Mouse (Mus musculus) heart, postnatal 25 days (tissue): ENCODE results near the gene Hoxa4. TPM values are rescaled to one million over a fixed set of nuclear protein-coding genes. Genes with fewer than 3 reads are reported as not detected.

ENCODE experiments used
- DNase-seq: peaks from one replicate; pipeline ENCODE4 v3.0.0; 2022; ENCODE audit warnings: low spot score
- intact Hi-C: fragments of 180-260 bp; cut with DNase I; formaldehyde crosslinking; loops from one replicate; pipeline ENCODE4 v1.15.1; 2025
- total RNA-seq, 2 experiments: library from RNA; stranded (reverse); gene quantifications; 2 replicates each; pipeline ENCODE4 v1.2.3; 2021

Hoxa4 gene
- total RNA-seq, 2 experiments from 2014 or later: 0.22 to 0.36 TPM

DNA sequence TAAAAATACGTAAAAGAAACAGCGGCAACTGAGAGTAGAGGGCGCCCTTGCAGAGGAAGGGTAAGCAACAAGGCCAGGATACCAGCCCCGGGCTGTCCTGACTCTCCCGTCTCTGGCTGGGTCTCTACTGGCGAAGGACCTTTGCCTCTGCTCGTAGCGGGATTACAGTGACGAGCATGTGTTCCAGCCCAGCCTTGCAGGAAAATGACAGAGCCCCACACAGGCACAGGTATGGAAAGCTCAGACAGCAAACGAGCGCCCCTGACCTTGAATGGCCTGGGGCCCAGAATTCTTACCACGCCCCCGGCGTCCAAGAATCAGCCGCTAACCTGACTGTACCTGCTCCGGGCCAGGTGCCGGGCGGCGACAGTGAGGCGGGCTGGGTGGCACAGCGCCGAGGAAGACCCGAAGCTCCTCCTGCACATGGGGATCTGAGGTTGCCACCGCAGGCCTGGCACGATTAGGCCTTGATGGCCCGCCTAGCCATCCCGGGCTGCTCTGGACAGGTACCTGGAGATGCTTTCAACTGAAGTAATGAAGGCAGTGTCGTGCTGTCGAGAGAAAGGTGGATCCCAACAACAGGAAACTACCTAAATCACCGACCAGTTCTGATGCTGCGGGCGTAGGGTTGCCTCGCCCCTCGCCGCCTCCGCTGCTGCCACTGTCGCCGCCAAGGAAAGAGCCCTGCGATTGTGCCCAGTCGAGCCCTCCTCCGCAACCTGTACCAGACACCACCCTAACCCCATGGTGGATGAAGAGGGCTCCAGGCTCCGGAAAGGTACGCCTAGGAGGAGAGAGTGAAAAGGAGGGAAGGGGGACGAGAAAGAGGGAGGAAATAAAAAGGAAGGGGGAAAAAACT is 38.2 kb upstream of the Hoxa4 start:
- DNase-seq: no peak
- intact Hi-C loops: loop anchor here (10.0 kb wide), 1 partner anchor 845 kb away; no protein-coding TSS in a partner anchor

DNA sequence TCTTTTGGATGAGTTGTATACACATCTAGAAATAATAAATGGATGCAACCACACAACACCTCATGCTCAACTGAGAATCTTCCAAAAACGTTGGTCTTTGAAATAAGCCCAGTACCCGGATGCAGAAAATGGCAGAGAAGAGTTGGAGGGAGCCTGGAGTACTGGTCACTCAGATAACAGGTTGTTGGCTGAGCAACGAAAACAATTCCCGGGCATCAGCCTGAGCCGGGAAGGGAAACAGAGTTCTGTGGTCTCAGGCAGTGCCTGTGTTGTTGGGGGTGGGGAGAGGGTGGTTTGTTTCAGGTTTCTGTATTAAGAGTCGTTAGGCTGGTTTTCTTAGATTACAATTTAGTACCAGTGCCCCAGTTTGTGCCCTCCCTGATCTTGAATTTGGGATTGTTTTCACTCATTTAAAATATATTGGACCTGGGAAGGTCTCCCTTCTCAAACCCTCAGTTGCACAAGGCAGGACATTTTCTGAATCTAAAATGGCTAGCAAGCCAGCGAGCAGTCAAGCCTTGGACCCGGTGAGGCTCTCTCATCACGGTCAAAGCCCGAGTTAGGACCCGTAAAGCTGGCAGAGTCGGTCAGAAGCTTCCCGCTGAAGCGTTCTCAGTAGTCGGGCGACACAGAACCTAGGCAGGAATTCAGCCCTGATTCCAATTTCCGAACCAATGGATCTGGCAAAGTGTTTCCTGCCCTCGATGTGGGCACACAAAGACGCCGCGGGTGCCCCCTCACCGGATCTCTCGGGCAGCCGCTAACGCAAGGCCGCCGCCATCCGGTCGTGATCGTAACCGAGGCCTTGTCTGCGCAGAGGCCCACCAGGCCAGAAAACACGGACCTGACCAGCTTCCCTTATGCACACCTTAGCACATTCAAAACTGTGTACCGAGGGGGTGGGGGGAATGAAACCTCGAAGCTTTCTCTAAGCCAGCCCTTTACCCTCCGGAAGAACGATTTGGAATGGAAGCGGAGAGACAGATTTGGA is 37.2 kb upstream of the Hoxa4 start:
- intact Hi-C loops: loop anchor here (10.0 kb wide), 1 partner anchor 844 kb away; no protein-coding TSS in a partner anchor
- no peak for DNase-seq

DNA sequence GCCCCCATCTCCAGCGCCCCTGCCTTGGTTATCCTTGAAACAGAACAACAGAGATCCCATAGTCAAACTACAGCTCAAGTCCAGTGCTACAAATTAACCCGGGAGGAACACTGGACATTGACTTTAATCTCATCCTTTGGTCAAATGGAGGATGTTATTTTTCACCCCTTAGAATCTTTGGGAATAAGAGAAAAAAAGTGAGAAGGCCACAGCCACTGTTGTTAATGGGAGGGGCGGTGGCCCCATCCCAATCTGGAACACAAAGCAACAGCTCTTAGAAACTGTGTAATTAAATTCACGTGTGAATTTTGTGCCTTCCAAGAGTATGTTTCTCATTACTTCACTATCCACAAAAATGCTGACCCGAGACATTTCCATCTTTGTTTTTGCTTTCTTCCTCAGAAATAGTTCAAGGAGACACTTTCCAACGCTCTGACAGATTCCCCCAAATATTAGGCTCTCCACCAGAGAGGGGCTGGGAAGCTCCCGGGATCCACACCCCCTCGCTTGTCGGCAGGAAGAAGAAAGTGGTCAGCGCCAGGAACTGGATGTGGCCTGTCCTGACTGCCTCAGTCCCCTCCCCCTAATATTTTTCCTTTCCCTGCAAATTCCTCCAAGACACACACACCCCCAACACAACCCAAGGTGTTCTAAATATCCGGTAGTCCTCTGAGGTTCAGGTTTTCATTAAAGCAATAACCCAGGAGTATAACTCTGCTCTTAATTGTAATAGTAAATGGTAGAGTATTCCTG is 36.1 kb upstream of the Hoxa4 start:
- no peak for DNase-seq
- intact Hi-C loops: loop anchor here (10.0 kb wide), 1 partner anchor 843 kb away; no protein-coding TSS in a partner anchor

DNA sequence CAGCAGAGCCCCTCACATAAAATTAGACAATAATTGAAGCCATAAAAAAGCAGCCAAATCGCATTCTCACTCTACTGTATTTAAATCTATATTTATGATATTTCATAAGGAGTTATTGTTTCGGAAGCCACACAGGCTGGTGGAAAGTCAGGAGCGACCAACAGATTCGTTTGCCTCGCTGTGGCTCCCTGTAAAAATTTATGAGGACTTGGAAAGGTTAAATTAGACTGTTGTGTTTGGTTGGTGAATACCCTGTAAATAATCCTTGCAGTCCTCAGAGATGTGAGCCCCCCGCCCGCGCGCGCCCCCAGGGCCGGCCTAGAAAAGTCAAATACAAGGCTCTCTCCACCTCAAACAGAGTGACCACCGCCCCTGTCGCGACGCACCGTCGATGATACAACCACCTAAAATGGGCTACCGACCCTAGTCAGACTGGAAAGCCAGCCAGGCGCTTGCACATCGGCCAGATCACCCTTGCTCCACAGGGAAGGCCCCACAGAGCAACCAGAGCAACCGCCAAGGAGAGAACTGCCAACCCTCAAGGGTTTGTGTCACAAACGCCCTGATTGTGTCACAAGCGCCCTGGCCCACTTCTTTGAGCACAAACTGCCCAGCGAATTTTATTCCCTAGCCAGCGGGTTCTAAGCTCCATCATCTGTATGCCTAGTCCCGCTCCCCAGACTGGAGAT is 35.2 kb upstream of the Hoxa4 start:
- intact Hi-C loops: loop anchor here (10.0 kb wide), 1 partner anchor 842 kb away; no protein-coding TSS in a partner anchor
- DNase-seq: no peak

DNA sequence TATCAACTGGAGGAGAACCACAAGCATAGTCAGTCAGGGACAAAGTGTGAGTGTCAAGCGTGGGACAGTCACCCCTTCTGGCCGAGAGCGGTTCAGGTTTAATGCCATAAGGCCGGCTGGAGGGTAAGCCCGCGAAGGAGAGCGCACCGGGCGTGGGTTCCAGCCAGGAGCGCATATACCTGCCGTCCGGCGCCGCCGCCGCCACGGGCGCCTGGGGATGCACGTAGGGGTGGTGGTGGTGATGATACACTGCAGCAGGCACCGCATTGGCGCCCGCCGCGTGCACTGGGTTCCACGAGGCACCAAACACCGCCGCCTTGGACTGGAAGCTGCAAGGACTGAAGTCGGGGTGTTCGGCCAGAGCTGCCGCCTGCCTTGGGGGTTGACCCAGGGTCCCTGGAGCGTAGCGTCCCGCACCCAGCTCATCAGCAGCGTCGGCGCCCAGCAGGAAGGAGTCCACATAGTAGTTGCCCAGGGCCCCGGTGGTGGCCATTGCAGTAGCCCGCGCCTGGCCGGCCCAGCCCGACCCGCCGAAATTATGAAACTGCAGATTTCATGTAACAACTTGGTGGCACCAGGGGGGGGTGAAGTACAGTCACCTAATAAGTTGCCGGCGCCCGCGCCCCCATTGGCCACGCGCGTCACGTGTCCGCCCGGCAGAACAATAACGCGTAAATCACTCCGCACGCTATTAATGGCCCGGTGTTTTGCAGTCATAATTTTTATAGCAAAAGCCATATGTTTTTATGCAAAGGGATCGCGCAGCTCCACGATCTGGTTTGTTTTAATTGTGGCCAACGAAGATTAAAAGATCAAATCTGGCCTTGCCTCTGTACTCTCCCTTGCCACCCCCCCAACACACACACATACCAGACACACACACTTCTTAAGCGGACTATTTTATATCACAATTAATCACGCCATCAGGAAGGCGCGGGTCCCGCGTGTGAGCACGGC is 34.3 kb upstream of the Hoxa4 start:
- intact Hi-C loops: loop anchor here (10.0 kb wide), 1 partner anchor 841 kb away; no protein-coding TSS in a partner anchor

DNA sequence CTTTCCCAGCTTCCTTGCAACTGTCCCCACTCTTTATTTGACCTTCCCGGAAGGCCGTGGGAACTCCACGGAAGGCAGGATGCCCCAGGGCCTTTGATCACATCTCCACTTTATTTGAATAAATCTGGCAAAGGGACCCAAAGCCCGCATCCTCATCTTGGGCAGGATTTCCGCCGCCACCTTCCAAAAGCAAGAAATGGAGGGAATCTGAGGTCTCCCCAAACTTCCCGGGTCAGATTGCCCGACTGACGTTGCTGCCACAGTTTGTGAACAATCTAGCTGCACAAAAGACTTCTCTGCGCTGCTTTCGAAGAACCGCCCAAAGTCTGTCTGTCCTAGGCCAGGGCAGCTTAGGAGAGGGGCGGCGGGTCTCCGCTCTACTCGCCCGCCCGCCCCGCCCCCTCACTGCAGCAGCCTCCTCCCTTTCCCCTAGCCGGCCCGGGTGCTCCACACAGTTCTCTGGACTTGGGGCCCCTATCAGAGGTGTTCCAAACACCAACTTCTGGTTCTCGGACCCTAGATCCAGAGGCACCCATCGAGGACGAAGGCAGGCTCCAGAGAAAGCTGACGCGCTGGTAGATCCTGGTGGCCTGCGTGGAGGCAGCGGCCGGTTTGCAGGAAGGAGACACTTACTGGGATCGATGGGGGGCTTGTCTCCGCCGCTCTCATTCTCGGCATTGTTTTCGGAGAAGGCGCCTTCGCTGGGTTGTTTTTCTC is 33.5 kb upstream of the Hoxa4 start:
- intact Hi-C loops: loop anchor here (10.0 kb wide), 1 partner anchor 840 kb away; no protein-coding TSS in a partner anchor
- DNase-seq: no peak

More for the DNA sequence above, 34.3 kb upstream of the Hoxa4 start:
- DNase-seq: no peak

DNA sequence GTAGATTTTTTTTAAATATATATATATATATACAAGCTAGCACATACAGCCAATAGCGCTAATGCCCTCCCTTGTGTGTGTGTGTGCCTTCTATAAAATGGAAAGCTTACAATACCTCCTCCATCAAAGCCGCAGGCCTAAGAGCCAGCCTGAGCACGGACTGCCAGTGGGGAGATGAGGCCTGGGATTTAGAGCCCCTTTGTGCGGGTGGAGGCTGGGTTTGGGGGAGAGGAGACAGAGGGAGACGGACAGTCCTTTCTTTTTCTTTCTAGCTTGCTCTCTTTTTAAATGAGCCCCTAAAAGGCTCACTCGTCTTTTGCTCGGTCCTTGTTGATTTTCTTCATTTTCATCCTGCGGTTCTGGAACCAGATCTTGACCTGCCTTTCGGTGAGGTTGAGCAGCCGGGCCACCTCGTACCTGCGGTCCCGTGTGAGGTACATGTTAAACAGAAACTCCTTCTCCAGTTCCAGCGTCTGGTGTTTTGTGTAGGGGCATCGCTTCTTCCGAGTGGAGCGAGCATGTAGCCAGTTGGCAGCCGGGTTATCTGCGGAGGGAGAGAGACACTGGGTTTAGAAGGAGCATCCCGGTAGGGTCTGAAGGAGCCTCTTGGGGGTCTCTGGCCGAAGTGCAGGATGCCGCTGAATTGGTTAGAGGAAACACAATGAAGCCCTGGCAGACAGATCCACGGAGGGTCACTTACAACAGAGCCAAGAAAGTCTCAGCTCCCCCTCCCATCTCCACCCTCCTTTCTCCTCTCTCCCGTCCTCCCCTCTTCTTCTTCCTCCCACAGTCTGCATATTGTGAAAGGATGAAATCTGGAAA is 32.6 kb upstream of the Hoxa4 start:
- intact Hi-C loops: loop anchor here (10.0 kb wide), 1 partner anchor 839 kb away; no protein-coding TSS in a partner anchor
- no peak for DNase-seq

DNA sequence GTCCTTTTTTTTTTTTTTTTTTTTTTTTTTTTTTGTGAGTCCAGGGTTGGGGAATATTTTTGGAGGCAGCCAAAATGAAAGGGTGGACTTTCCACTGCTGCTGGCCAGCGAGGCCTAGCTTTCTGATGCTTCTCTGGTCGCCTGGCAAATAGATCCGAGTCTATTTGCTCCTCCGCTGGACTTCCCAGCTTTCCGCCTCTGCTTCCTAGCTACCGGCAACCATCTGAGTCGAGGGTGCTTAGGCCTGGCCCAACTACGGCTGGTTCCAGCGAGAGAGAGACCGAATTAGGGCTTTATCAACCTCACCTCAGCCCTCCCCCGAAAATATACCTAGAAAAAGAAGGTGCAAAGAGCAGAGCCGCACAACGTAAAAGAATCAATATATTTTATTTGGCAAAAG is 31.2 kb upstream of the Hoxa4 start:
- no peak for DNase-seq
- intact Hi-C loops: loop anchor here (10.0 kb wide), 1 partner anchor 838 kb away; no protein-coding TSS in a partner anchor

DNA sequence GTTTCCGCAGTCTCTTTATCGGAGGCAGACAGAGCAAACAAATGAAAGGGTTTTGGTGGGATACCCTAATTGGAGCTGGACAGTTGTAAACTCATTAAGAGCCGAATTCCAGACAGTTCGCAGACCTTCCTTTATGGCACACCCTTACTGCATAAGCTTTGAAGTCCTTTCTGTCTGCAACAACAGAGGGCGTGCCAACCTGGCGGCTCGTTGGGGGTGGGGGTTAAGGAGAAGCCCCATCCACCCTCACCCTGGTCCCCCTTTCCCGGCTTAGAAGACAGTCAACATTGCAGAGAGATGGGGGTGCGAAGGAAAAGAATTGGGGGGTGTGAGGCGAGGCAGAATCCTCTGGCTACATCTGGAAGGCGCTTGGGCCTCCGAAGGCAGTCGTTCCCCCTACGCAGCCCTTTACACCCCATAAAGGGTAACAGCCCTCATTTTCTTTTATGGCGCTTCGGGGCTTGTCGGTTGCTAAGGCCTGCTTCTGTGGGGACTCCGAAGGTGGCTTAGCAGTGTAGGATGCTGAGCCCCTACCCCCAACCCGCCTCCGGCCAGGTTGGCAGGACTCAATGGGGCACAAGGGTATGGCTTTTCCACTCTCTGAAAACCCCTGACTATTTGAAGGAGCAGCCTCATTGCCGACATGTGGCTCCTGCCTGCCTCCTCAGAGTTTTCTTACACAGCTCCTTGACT is 30.6 kb upstream of the Hoxa4 start:
- DNase-seq: no peak
- intact Hi-C loops: loop anchor here (1.0 to 10.0 kb wide), 3 partner anchors 351 to 837 kb away; no protein-coding TSS in a partner anchor

DNA sequence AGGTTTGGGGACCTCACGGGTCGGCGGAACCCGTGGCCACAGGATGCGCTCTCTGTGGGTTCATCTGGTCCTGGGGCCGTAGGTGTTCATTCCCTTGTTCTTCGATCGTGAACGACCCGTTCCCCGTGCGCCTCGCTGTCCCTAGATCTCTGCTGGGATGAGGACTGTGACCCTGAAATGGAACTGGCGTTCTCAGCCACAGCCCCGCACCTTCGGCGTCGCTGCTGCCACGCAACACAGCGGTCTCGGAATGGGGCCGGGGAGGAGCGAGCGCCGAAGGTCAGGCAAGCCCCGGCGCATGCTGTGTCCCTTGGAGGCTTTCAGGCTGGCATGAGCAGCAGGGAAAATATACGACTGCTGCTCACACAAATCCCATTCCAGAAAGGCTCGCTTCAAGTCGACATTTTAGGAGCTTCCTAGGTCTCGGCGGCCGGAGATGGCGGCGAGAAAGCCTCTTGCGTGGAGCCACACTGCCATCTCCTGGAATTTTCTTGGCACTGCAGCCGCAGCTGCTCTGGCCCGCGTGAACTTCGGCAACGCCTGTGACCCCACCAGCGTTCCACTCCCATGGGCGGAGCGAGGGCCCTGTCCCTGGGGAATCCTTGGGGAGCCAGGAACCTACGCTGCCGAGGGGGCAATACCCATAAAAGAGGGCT is 29.9 kb upstream of the Hoxa4 start, which contains the start of gene Hoxa7:
Gene Hoxa7, minus strand, starts transcription at position 518 of the 656 bp plus-strand sequence.
- intact Hi-C loops: loop anchor here (1.0 to 10.0 kb wide), 3 partner anchors 351 to 837 kb away; no protein-coding TSS in a partner anchor

DNA sequence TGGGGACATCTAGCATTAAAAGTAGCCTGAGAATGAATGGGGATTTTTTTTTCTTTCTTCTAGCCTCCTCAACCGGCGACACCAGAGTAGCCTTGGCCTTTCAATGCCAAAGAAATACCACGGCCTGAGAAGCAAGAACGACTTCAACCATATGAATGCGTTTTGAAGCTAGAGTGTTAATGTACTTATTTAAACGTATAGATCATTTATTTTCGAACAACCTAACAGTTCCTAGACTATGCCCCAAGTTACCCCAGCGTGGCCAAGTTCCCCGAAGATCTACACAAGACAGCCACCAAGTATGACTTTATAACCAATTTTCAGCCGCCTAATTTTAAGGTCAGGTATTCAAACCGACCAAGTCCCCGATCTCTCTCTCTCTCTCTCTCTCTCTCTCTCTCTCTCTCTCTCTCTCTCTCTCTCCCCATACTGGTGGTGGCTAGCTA is 29.3 kb upstream of the Hoxa4 start:
- no peak for DNase-seq

More for the DNA sequence above, 29.9 kb upstream of the Hoxa4 start, which contains the start of gene Hoxa7:
- peak; percentile 62 for DNase-seq

DNA sequence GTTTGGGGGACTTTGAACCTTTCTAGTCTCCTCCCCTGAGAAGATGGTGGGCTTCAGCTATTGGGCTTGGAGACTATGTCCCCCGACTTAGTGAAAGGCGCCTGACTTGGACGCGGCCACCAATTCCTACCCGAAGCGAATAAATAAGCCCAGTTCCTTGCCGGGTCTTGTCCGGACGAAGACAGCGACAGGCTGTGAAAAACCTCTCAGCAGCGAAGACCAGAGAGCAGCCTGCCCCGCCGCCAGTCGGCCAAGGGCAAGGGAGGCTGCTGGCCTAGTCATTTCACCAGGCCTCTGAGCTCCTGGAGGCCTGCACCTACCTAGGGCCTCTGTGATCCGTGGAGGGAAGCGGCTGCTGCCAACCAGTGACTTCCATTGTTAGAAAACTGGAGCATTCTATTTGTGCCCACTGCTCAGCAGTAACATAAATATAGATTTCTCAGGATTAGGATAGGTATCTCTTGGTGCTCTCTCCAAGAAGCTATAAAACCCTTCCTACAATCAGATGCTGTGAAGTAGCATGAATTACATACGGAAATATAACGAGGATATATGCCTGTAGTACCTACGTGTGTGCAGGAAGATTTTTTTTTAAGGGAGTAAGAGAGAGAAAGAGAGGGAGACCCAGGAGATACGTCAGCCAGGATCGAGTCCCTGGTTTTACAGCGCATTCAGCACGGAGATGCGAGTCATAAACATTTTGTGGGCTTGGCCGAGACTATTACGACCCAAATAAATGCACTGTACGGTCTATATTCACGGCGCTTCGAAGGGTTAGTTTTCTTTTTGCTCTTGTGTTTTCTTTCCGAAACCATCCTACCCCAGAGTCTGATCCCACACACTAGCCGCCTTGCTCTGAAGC is 28.7 kb upstream of the Hoxa4 start:
- no peak for DNase-seq
- intact Hi-C loops: loop anchor here (2.0 to 10.0 kb wide), 2 partner anchors 349 to 835 kb away; no protein-coding TSS in a partner anchor

More for the DNA sequence above, 29.3 kb upstream of the Hoxa4 start:
- intact Hi-C loops: loop anchor here (1.0 to 10.0 kb wide), 3 partner anchors 350 to 836 kb away; no protein-coding TSS in a partner anchor

DNA sequence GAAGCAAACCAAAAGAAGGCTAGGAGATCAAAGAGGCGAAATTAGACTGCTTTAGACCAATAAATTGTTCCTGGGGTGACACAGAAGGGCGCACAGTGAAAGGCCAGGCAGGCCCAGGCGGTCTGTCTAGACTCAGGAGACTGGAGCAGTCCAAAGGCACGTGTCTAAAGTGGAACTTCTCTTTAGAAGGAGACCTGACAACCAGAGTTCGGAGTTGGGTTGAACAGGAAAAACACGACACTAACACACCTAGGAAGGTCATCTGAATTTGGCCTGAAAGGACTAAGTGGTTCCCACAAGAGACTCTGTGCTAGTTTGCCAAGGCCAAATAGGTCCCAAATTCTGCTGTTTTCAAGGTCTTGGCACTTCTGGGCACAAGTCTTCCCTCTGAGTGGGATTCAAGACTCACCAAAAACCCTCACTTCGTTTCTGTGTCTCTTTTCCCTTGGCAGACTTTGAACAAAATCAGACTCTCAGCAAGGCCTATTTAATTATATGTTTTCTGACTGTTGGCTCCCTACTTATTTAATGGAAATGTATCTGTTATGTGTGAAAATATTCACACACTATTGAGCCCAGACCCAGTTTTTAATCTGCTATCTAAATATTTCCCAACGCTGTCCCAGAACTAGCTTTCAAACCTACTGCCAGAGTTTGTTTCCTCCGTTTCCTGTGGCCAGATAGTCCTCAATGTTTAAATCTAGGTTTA is 27.8 kb upstream of the Hoxa4 start:
- intact Hi-C loops: loop anchor here (5.0 kb wide), 1 partner anchor 1037 kb away; no protein-coding TSS in a partner anchor
- DNase-seq: no peak
